Mouse (Mus musculus): Measurements from ENCODE around the gene Adra1b.

- TF ChIP-seq CTCF (conservative IDR thresholded peaks at IDR 0.05; ENCODE audit: insufficient read depth, insufficient read length, low read depth, low read length) (no peak), POLR2A (IDR thresholded peaks at IDR 0.05; ENCODE audit: low read depth, low read length) (no peak)
These were observed 130.9 kb downstream of the Adra1b start for GRCm38 (mm10) chr11:43770110-43770509.
